Mouse (Mus musculus) midbrain, embryonic 15.5 days (tissue): ENCODE data around the gene Psmb6. TPM values are rescaled to one million over a fixed set of nuclear protein-coding genes. Genes with fewer than 3 reads are reported as not detected.

ENCODE experiments used
- polyA plus RNA-seq: library from polyadenylated mRNA; unstranded; fragments of >200 nt; fragmentation: Nextera tagmentation; extraction: Ambion mirVana; gene quantifications from 2 replicates; pipeline ENCODE4 v1.2.1, GENCODE M21; 2015

The Psmb6 gene
- polyA plus RNA-seq, 1 experiment from 2014 or later, result 777 TPM

Other genes starting within 250 kb of the Psmb6 start
- 0.22 TPM in 1 of 2 replicates, not detected in the other for gene Alox12e, start 202.7 kb upstream of the Psmb6 start, polyA plus RNA-seq
- 0.06 TPM in 1 of 2 replicates, not detected in the other for gene Alox15, start 173.3 kb upstream of the Psmb6 start, polyA plus RNA-seq
- 32.6 and 33.8 TPM in 2 replicates for gene Pelp1, start 115.3 kb upstream of the Psmb6 start, polyA plus RNA-seq
- 53.6 and 53.8 TPM in 2 replicates for gene Arrb2, start 92.7 kb upstream of the Psmb6 start, polyA plus RNA-seq
- gene Med11, start 73.4 kb upstream of the Psmb6 start, polyA plus RNA-seq, result 46.2 and 49.5 TPM in 2 replicates
- 0.61 and 0.62 TPM in 2 replicates for gene Zmynd15, start 65.9 kb upstream of the Psmb6 start, polyA plus RNA-seq
- 2.5 and 2.9 TPM in 2 replicates for gene Cxcl16, start 65.4 kb upstream of the Psmb6 start, polyA plus RNA-seq
- gene Tm4sf5, start 20.1 kb upstream of the Psmb6 start, polyA plus RNA-seq, result 3.8 and 4.0 TPM in 2 replicates
- gene Vmo1, start 10.8 kb upstream of the Psmb6 start, polyA plus RNA-seq, result 0.46 TPM in 1 of 2 replicates, not detected in the other
- 0.14 and 0.27 TPM in 2 replicates for gene Gltpd2, start 6.2 kb upstream of the Psmb6 start, polyA plus RNA-seq
- gene Gm40193, start 7.6 kb downstream of the Psmb6 start, polyA plus RNA-seq, result not detected in 2 replicates
- 13.8 and 14.8 TPM in 2 replicates for gene Pld2, start 14.7 kb downstream of the Psmb6 start, polyA plus RNA-seq
- 17.9 and 18.7 TPM in 2 replicates for gene Mink1, start 37.5 kb downstream of the Psmb6 start, polyA plus RNA-seq
- not detected in 2 replicates for gene 4930544D05Rik, start 90.5 kb downstream of the Psmb6 start, polyA plus RNA-seq
- gene Chrne, start 93.8 kb downstream of the Psmb6 start, polyA plus RNA-seq, result not detected in 2 replicates
- gene Gp1ba, start 113.8 kb downstream of the Psmb6 start, polyA plus RNA-seq, result 0.11 and 0.14 TPM in 2 replicates
- 114 and 122 TPM in 2 replicates for gene Rnf167, start 121.9 kb downstream of the Psmb6 start, polyA plus RNA-seq
- gene Slc25a11, start 122.1 kb downstream of the Psmb6 start, polyA plus RNA-seq, result 180 and 181 TPM in 2 replicates
- gene Pfn1, start 129.3 kb downstream of the Psmb6 start, polyA plus RNA-seq, result 659 and 665 TPM in 2 replicates
- 8.0 and 8.3 TPM in 2 replicates for gene Eno3, start 131.8 kb downstream of the Psmb6 start, polyA plus RNA-seq
- gene Spag7, start 144.0 kb downstream of the Psmb6 start, polyA plus RNA-seq, result 171 and 173 TPM in 2 replicates
- 23.5 and 25.0 TPM in 2 replicates for gene Camta2, start 162.7 kb downstream of the Psmb6 start, polyA plus RNA-seq
- 1.0 and 1.7 TPM in 2 replicates for gene Inca1, start 174.8 kb downstream of the Psmb6 start, polyA plus RNA-seq
- 1.9 TPM in 2 replicates for gene Kif1c, start 175.2 kb downstream of the Psmb6 start, polyA plus RNA-seq
- 16.7 and 16.8 TPM in 2 replicates for gene Zfp3, start 238.8 kb downstream of the Psmb6 start, polyA plus RNA-seq